Mouse (Mus musculus): ENCODE results near the gene Mtln. TPM values are rescaled to one million over a fixed set of nuclear protein-coding genes. Genes with fewer than 3 reads are reported as not detected.
A peak's percentile ranks its signal among the peaks of the same experiment; 100 is the strongest.

The Mtln gene
- 61.4 and 66.2 TPM in 2 replicates for polyA plus RNA-seq (2015; fragmentation: Nextera tagmentation; extraction: Ambion mirVana)

GRCm38 (mm10) chr2:127791919-127792603 lies at the start of gene Mtln:
Gene Mtln (minus strand): TSS chr2:127792488.
- TF ChIP-seq CTCF (IDR thresholded peaks at IDR 0.05; ENCODE audit: low read depth): no peak
- H3K27ac ChIP-seq: peak within 1 kb of the TSS; percentile 90
- H3K4me1 ChIP-seq (replicated peaks; ENCODE audit: insufficient read depth, low read length): 0 out of 2 replicates have a peak, but pooled peaks cover 6% of the 10 kb centered on the region
- H3K4me3 ChIP-seq (replicated peaks; ENCODE audit: low read depth, low read length): peak within 1 kb of the TSS; percentile 81
- ATAC-seq (replicated peaks; ENCODE audit: low FRiP score, low read depth) (peak; percentile 93), DNase-seq (ENCODE audit: low spot score) (peak; percentile 96)
- H3K27me3 ChIP-seq (ENCODE audit: insufficient read depth, low read length): no peaks in the 10 kb centered on the region
- 3% methylated on average over 37 of the region's 37 CpGs for WGBS
- H3K9ac ChIP-seq (ENCODE audit: low read depth, low read length): peak within 1 kb of the TSS; percentile 79
- H3K9me3 ChIP-seq (replicated peaks; ENCODE audit: low read length): no peaks in the 10 kb centered on the region
- no peaks in the 10 kb centered on the region for H3K36me3 ChIP-seq (ENCODE audit: insufficient read depth, low read length)
- peak within 1 kb of the TSS; percentile 76 for H3K4me2 ChIP-seq (ENCODE audit: low read length)

- no peak overlapping the region for H3K4me2 ChIP-seq (ENCODE audit: low read length)
- no peaks in the 10 kb centered on the region for H3K9me3 ChIP-seq (replicated peaks; ENCODE audit: low read length)
- DNase-seq (ENCODE audit: low spot score) (no peak), ATAC-seq (replicated peaks; ENCODE audit: low FRiP score, low read depth) (no peak)
- H3K27me3 ChIP-seq (ENCODE audit: insufficient read depth, low read length): peaks cover 9% of the 10 kb centered on the region; the same call in 1 of the 2 replicates
- no peak overlapping the region for H3K9ac ChIP-seq (ENCODE audit: low read depth, low read length)
- no peaks in the 10 kb centered on the region for H3K36me3 ChIP-seq (ENCODE audit: insufficient read depth, low read length)
- H3K4me1 ChIP-seq (replicated peaks; ENCODE audit: insufficient read depth, low read length): no peaks in the 10 kb centered on the region
- H3K27ac ChIP-seq: no peak overlapping the region
- no peak overlapping the region for H3K4me3 ChIP-seq (replicated peaks; ENCODE audit: low read depth, low read length)
- no peak for TF ChIP-seq CTCF (IDR thresholded peaks at IDR 0.05; ENCODE audit: low read depth)
- 81% methylated on average over 1 of the region's 1 CpGs for WGBS
These were observed 49.1 kb upstream of the Mtln start for GRCm38 (mm10) chr2:127841402-127841801.

- TF ChIP-seq CTCF (IDR thresholded peaks at IDR 0.05; ENCODE audit: low read depth): no peak
- no peak for ATAC-seq (replicated peaks; ENCODE audit: low FRiP score, low read depth)
- Histone ChIP-seq H3K9ac (ENCODE audit: low read depth, low read length) (no peak overlapping the region), H3K27ac (no peak overlapping the region), H3K27me3 (ENCODE audit: insufficient read depth, low read length) (peaks cover 9% of the 10 kb centered on the region; the same call in 1 of the 2 replicates), H3K9me3 (replicated peaks; ENCODE audit: low read length) (no peaks in the 10 kb centered on the region), H3K36me3 (ENCODE audit: insufficient read depth, low read length) (no peaks in the 10 kb centered on the region), H3K4me3 (replicated peaks; ENCODE audit: low read depth, low read length) (no peak overlapping the region), H3K4me1 (replicated peaks; ENCODE audit: insufficient read depth, low read length) (no peaks in the 10 kb centered on the region), H3K4me2 (ENCODE audit: low read length) (no peak overlapping the region)
- DNase-seq (ENCODE audit: low spot score): no peak
- 17% methylated on average over 11 of the region's 11 CpGs for WGBS
These were observed 47.1 kb upstream of the Mtln start for GRCm38 (mm10) chr2:127839425-127839824.

GRCm38 (mm10) chr2:127838576-127838975 lies 46.3 kb upstream of the Mtln start, which contains the start of gene Acoxl:
Gene Acoxl (plus strand): TSS chr2:127838876.
- Histone ChIP-seq H3K4me2 (ENCODE audit: low read length) (no peak within 1 kb of the TSS), H3K9me3 (replicated peaks; ENCODE audit: low read length) (no peaks in the 10 kb centered on the region), H3K4me1 (replicated peaks; ENCODE audit: insufficient read depth, low read length) (no peaks in the 10 kb centered on the region), H3K9ac (ENCODE audit: low read depth, low read length) (no peak within 1 kb of the TSS), H3K27ac (no peak within 1 kb of the TSS), H3K36me3 (ENCODE audit: insufficient read depth, low read length) (no peaks in the 10 kb centered on the region), H3K27me3 (ENCODE audit: insufficient read depth, low read length) (peaks cover 9% of the 10 kb centered on the region; the same call in 1 of the 2 replicates), H3K4me3 (replicated peaks; ENCODE audit: low read depth, low read length) (no peak within 1 kb of the TSS)
- DNase-seq (ENCODE audit: low spot score) (no peak), ATAC-seq (replicated peaks; ENCODE audit: low FRiP score, low read depth) (no peak)
- WGBS: 81% methylated on average over 7 of the region's 7 CpGs
- TF ChIP-seq CTCF (IDR thresholded peaks at IDR 0.05; ENCODE audit: low read depth): no peak

- Histone ChIP-seq H3K27me3 (ENCODE audit: insufficient read depth, low read length) (no peaks in the 10 kb centered on the region), H3K4me2 (ENCODE audit: low read length) (no peak overlapping the region), H3K27ac (no peak overlapping the region), H3K9me3 (replicated peaks; ENCODE audit: low read length) (no peaks in the 10 kb centered on the region), H3K4me3 (replicated peaks; ENCODE audit: low read depth, low read length) (no peak overlapping the region), H3K36me3 (ENCODE audit: insufficient read depth, low read length) (no peaks in the 10 kb centered on the region), H3K4me1 (replicated peaks; ENCODE audit: insufficient read depth, low read length) (no peaks in the 10 kb centered on the region), H3K9ac (ENCODE audit: low read depth, low read length) (no peak overlapping the region)
- DNase-seq (ENCODE audit: low spot score) (peak; percentile 76), ATAC-seq (replicated peaks; ENCODE audit: low FRiP score, low read depth) (no peak)
- peak; percentile 74 for TF ChIP-seq CTCF (IDR thresholded peaks at IDR 0.05; ENCODE audit: low read depth)
- WGBS: 13% methylated on average over 2 of the region's 2 CpGs
These were observed 40.5 kb upstream of the Mtln start for GRCm38 (mm10) chr2:127832833-127833190.

GRCm38 (mm10) chr2:127832103-127832832 lies 40.0 kb upstream of the Mtln start:
- ATAC-seq (replicated peaks; ENCODE audit: low FRiP score, low read depth) (peak; percentile 40; the same call in 1 of the 2 replicates), DNase-seq (ENCODE audit: low spot score) (no peak)
- no peak overlapping the region for H3K27ac ChIP-seq
- no peaks in the 10 kb centered on the region for H3K9me3 ChIP-seq (replicated peaks; ENCODE audit: low read length)
- H3K4me2 ChIP-seq (ENCODE audit: low read length): peak overlapping the region; percentile 88
- H3K9ac ChIP-seq (ENCODE audit: low read depth, low read length): no peak overlapping the region
- no peaks in the 10 kb centered on the region for H3K4me1 ChIP-seq (replicated peaks; ENCODE audit: insufficient read depth, low read length)
- peak overlapping the region; percentile 78 for H3K4me3 ChIP-seq (replicated peaks; ENCODE audit: low read depth, low read length)
- H3K36me3 ChIP-seq (ENCODE audit: insufficient read depth, low read length): no peaks in the 10 kb centered on the region
- no peak for TF ChIP-seq CTCF (IDR thresholded peaks at IDR 0.05; ENCODE audit: low read depth)
- 35% methylated on average over 11 of the region's 11 CpGs for WGBS
- H3K27me3 ChIP-seq (ENCODE audit: insufficient read depth, low read length): no peaks in the 10 kb centered on the region
